Mouse (Mus musculus) mature B cell (primary cell): ENCODE results near the gene Adat3.
"Not testable (repeated sequence)": the region's sequence is repeated elsewhere in the genome, so short reads cannot be mapped to it uniquely, and the experiment has no call there.

ENCODE experiments used
- in situ Hi-C: fragments of 300-500 bp; cut with MboI; formaldehyde crosslinking; loops from 2 replicates; pipeline ENCODE4 v1.14.3; 2019

Adat3 gene

DNA sequence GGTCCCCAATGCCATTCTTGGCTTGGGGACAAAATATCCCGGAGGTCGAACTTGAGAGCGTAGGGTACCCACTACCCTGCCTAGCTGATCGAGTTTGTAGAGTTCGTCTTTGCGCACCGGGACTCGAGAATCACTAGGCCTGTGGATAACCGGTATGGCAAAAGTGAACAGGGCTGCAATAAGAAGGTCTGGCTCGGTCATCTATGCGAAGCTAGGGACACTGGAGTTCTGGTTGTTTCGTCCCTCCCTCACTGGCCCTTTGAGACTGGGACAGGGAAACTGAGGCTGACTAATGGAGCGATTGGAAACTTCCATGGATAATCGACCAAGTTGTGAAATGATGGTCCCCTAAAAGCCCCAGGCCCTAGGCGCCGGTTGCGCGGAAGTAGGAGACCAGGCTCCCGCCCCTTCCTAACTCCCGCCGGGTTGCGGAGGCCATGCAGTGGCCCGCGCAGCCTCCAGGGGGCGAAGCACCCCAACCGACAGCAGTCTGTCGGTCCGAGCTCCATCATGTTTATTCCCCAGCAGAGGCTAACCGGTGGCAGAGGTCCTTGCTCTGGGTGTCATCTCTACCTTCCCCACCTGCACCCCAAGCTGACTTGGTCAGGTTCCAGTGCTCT lies 24.4 kb upstream of the Adat3 start:
- in situ Hi-C loops, result loop anchor here (5.0 kb wide), 1 partner anchor 104 kb away; no protein-coding TSS in a partner anchor

- in situ Hi-C loops, result loop anchor here (5.0 kb wide), 1 partner anchor 103 kb away; no protein-coding TSS in a partner anchor
These were observed 23.8 kb upstream of the Adat3 start for GRCm38 (mm10) chr10:80578911-80579310.

DNA sequence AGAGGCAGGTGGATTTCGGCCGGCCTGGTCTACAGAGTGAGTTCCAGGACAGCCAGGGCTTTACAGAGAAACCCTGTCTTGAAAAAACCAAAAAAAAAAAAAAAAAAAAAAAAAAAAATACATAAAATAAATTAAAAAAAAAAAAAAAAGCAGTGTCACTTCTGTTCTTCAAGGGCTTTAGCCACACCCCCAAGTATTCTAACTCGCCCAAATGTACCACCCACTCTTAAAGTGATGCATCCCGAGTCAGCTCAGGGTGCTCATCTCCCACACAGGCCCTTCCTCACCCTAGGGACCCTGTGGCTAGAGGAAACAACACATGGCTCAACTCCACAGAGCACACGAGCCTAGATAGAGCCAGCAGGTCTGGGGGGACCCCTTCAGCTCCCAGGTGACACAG lies 19.6 kb upstream of the Adat3 start:
- in situ Hi-C loops, result loop anchor here (5.0 kb wide), 1 partner anchor 34 kb away; no protein-coding TSS in a partner anchor

- in situ Hi-C loops, result loop anchor here (5.0 kb wide), 1 partner anchor 33 kb away; no protein-coding TSS in a partner anchor
These were observed 18.6 kb upstream of the Adat3 start for GRCm38 (mm10) chr10:80584045-80584488.

GRCm38 (mm10) chr10:80584642-80585552 lies 17.8 kb upstream of the Adat3 start:
- in situ Hi-C loops, result loop anchor here (5.0 kb wide), 1 partner anchor 32 kb away; no protein-coding TSS in a partner anchor

GRCm38 (mm10) chr10:80585581-80585980 lies 17.1 kb upstream of the Adat3 start:
- in situ Hi-C loops, result no loop called here

GRCm38 (mm10) chr10:80586407-80587304 lies 16.0 kb upstream of the Adat3 start:
- in situ Hi-C loops, result no loop called here

- in situ Hi-C loops, result no loop called here
These were observed 15.4 kb upstream of the Adat3 start for GRCm38 (mm10) chr10:80587305-80587657.

- in situ Hi-C loops, result no loop called here
These were observed 13.4 kb upstream of the Adat3 start for GRCm38 (mm10) chr10:80589127-80589878.

GRCm38 (mm10) chr10:80589879-80590854 lies 12.5 kb upstream of the Adat3 start, which contains the start of gene Abhd17a:
Gene Abhd17a, minus strand, starts transcription at chr10:80590341.
- in situ Hi-C loops, result no loop called here

DNA sequence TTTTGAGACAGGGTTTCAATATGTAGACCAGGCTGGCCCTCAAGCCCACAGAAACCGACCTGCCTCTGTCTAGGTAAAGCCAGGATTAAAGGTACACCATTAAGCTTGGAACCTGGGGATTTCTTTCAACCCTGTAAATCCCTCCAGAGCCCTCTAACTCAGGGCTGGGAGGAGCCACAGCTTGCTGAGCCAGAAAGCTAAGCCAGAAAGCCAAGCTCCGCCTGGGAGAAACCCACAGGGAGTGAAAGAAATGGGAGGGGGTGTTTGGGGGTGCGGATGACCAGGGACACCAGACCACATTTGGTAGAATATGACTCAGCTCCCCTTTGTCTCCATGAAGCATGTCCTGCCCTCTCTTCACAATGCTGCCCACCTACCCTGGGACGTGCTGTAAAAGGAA lies 6.4 kb upstream of the Adat3 start:
- in situ Hi-C loops, result no loop called here

- in situ Hi-C loops, result no loop called here
These were observed 684 bp downstream of the Adat3 start for GRCm38 (mm10) chr10:80603364-80603763.

GRCm38 (mm10) chr10:80604001-80604509 lies 1.4 kb downstream of the Adat3 start:
- in situ Hi-C loops, result no loop called here

DNA sequence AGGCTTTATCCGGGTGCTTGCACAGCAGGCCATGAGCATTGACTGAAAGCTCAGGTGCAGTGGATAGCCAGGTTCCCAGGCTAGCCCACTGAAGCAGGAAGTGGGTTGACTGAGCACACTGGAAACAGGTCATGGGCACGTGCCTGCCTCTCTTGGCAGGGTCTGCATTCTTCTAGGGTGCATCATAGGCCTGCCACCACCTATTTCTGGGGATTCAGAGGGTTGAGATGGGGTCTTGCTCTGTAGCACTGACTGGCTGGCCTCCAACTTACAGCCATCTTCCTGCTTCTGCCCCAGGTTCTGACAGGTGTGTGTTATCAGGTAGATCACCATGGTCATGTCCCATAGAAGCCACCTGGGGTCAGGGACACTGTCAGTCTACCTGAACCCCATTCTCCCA lies 2.3 kb downstream of the Adat3 start:
- in situ Hi-C loops, result no loop called here

DNA sequence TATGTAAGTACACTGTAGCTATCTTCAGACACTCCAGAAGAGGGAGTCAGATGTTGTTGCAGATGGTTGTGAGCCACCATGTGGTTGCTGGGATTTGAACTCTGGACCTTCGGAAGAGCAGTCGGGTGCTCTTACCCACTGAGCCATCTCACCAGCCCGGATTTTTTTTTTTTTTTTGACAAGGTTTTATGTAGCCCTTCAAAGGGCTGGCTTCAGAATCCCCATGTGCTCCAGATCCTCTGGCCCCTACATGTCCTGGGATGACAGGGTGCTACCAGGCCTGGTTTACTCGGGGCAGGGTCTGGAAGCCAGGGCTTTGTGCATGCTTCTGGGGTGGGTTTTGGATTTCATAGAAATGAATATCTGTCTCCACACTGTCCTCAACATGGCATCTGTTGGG lies 3.0 kb downstream of the Adat3 start, which contains the start of gene Gm49322:
Gm49322 (plus strand) TSS at position 301 of the 400 bp plus-strand sequence.
- in situ Hi-C loops, result not testable (repeated sequence)

DNA sequence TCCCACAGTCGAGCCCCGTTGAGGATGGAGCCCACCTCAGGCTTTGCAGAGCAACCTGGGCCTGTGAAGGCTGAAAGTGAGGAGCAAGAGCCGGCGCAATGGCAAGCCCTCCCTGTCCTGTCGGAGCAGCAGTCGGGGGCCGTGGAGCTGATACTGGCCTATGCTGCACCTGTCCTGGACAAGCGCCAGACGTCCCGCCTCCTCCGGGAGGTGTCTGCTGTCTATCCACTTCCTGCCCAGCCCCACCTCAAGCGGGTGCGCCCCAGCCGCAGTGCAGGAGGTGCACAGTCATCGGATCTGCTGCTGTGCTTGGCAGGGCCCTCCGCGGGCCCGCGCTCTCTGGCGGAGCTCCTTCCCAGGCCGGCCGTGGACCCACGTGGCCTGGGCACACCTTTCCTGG lies 3.6 kb downstream of the Adat3 start:
- in situ Hi-C loops, result no loop called here

DNA sequence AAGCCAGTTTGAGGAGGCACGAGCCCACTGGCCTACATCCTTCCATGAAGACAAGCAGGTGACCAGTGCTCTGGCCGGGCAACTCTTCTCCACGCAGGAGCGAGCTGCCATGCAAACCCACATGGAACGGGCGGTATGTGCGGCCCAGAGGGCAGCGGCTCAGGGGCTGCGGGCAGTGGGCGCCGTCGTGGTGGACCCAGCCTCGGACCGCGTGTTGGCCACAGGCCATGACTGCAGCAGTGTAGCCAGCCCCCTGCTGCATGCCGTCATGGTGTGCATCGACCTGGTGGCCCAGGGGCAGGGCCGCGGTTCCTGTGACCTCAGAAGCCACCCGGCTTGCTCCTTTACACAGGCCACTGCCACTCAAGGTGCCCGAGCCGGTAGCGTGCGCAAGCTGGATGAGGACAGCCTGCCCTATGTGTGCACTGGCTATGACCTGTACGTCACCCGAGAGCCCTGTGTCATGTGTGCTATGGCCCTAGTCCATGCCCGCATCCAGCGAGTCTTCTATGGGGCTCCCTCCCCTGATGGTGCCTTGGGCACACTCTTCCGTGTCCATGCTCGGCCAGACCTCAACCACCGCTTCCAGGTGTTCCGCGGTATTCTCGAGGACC lies 4.2 kb downstream of the Adat3 start:
- in situ Hi-C loops, result no loop called here

DNA sequence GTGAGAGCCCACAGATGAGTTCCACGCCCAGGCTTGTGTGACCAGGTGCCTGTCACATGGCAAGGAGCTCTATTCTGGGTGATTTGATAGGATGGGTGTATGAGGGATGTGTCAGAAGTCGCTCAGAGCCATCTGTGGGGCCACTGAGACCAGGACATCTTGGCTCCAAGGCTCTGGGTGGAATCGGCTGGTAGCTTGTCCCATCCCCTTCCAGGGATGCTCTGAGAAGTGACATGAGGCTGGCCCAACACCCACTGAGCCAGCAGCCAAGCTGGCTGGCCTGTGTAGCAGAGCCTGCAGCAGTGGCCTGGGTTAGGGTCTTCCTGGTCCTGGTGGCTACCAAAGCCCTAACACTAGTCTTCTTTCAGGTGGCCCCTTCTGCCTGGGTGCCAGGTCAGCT lies 5.8 kb downstream of the Adat3 start:
- in situ Hi-C loops, result no loop called here
